Mouse (Mus musculus) intestine, postnatal 0 days (tissue): ENCODE measurements around the gene Skint6. TPM values are rescaled to one million over a fixed set of nuclear protein-coding genes. Genes with fewer than 3 reads are reported as not detected.
A peak's percentile ranks its signal among the peaks of the same experiment; 100 is the strongest.
"Not testable (repeated sequence)": the region's sequence is repeated elsewhere in the genome, so short reads cannot be mapped to it uniquely, and the experiment has no call there.

Source experiments
- ATAC-seq: fragments of 200-750 bp; cut with Nextera tagmentation; 2 replicates; pipeline ENCODE4 v1.8.0; 2017; ENCODE audit warnings: mild to moderate bottlenecking, moderate TSS enrichment, moderate library complexity
- H3K27ac ChIP-seq: fragments of 300-500 bp; sonication (generic); 2 replicates; pipeline ENCODE4 v1.5.1; 2014; ENCODE audit warnings: mild to moderate bottlenecking, low read depth, low read length, moderate library complexity
- H3K27me3 ChIP-seq: fragments of 300-500 bp; sonication (generic); replicated peaks from 2 replicates; pipeline ENCODE4 v1.6.1; 2014; ENCODE audit warnings: low read length, mixed read lengths; ENCODE audit not compliant: control insufficient read depth, insufficient read depth
- H3K36me3 ChIP-seq: fragments of 300-500 bp; sonication (generic); 2 replicates; pipeline ENCODE4 v1.6.1; 2014; ENCODE audit warnings: mild to moderate bottlenecking, moderate library complexity; ENCODE audit not compliant: control insufficient read depth, insufficient read depth
- H3K4me1 ChIP-seq: fragments of 300-500 bp; sonication (generic); replicated peaks from 2 replicates; pipeline ENCODE4 v1.6.1; 2014; ENCODE audit warnings: antibody characterized with exemption, low read length, mixed read lengths; ENCODE audit not compliant: control insufficient read depth, insufficient read depth
- H3K4me2 ChIP-seq: fragments of 300-500 bp; sonication (generic); replicated peaks from 2 replicates; pipeline ENCODE4 v1.6.1; 2014; ENCODE audit warnings: low read depth, mild to moderate bottlenecking, moderate library complexity
- H3K4me3 ChIP-seq: fragments of 300-500 bp; sonication (generic); 2 replicates; pipeline ENCODE4 v1.5.1; 2014; ENCODE audit warnings: low read depth, low read length
- H3K9ac ChIP-seq: fragments of 300-500 bp; sonication (generic); 2 replicates; pipeline ENCODE4 v1.6.1; 2014; ENCODE audit warnings: mild to moderate bottlenecking, low read depth, low read length
- H3K9me3 ChIP-seq: fragments of 300-500 bp; sonication (generic); 2 replicates; pipeline ENCODE4 v1.6.1; 2016; ENCODE audit warnings: mixed run types; ENCODE audit not compliant: control insufficient read depth
- CTCF ChIP-seq: sonication (generic); IDR thresholded peaks from 2 replicates; pipeline ENCODE4 v1.5.1; 2016; ENCODE audit warnings: low read depth, mild to moderate bottlenecking, control low read depth, antibody characterized with exemption, moderate library complexity
- WGBS: fragments of 180-500 bp; shearing (Covaris S2); extraction: QIAGEN DNeasy Blood & Tissue Kit; methylation state at CpG from one replicate; pipeline ENCODE4 v1.1.7; 2014; 5-methylcytosine and 5-hydroxymethylcytosine counted together
- polyA plus RNA-seq: library from polyadenylated mRNA; unstranded; fragments of >200 nt; fragmentation: Nextera tagmentation; extraction: Ambion mirVana; gene quantifications from 2 replicates; pipeline ENCODE4 v1.2.1, GENCODE M21; 2015

Skint6 gene
- not detected in 2 replicates for polyA plus RNA-seq

GRCm38 (mm10) chr4:113286873-113287272 is at the start of gene Skint6:
Gene Skint6, minus strand, starts transcription at chr4:113286973.
- H3K4me2 ChIP-seq, result no peak within 1 kb of the TSS
- no peak within 1 kb of the TSS for H3K27ac ChIP-seq
- H3K9me3 ChIP-seq, result no peaks in the 10 kb centered on the region
- H3K4me1 ChIP-seq, result no peaks in the 10 kb centered on the region
- no peaks in the 10 kb centered on the region for H3K27me3 ChIP-seq
- no peak within 1 kb of the TSS for H3K9ac ChIP-seq
- no peaks in the 10 kb centered on the region for H3K36me3 ChIP-seq
- WGBS, result 30% methylated on average over 2 of the region's 2 CpGs
- H3K4me3 ChIP-seq, result no peak within 1 kb of the TSS
- ATAC-seq, result no peak
- no peak for TF ChIP-seq CTCF

- Histone ChIP-seq H3K9me3 (no peaks in the 10 kb centered on the region), H3K9ac (no peak overlapping the region), H3K4me1 (no peaks in the 10 kb centered on the region), H3K27ac (no peak overlapping the region), H3K4me3 (no peak overlapping the region), H3K36me3 (no peaks in the 10 kb centered on the region), H3K4me2 (no peak overlapping the region), H3K27me3 (no peaks in the 10 kb centered on the region)
- TF ChIP-seq CTCF, result no peak
- 81% methylated on average over 1 of the region's 1 CpGs for WGBS
- ATAC-seq, result no peak
Observed at GRCm38 (mm10) chr4:113320911-113321310, 34.1 kb upstream of the Skint6 start.

- no peak for TF ChIP-seq CTCF
- H3K27ac ChIP-seq, result no peak overlapping the region
- peak; percentile 54; the same call in 1 of the 2 replicates for ATAC-seq
Observed at GRCm38 (mm10) chr4:113301773-113302473, 15.2 kb upstream of the Skint6 start.

GRCm38 (mm10) chr4:113263363-113264060 is 23.3 kb downstream of the Skint6 start:
- Histone ChIP-seq H3K9me3 (no peaks in the 10 kb centered on the region), H3K36me3 (no peaks in the 10 kb centered on the region), H3K4me3 (no peak overlapping the region), H3K4me2 (no peak overlapping the region), H3K27ac (no peak overlapping the region), H3K4me1 (no peaks in the 10 kb centered on the region), H3K9ac (no peak overlapping the region), H3K27me3 (no peaks in the 10 kb centered on the region)
- WGBS, result 40% methylated on average over 1 of the region's 1 CpGs
- peak; percentile 63 for ATAC-seq
- no peak for TF ChIP-seq CTCF

More at GRCm38 (mm10) chr4:113301773-113302473, 15.2 kb upstream of the Skint6 start:
- 34% methylated on average over 3 of the region's 3 CpGs for WGBS
- no peak overlapping the region for H3K9ac ChIP-seq
- H3K4me1 ChIP-seq, result no peaks in the 10 kb centered on the region
- H3K9me3 ChIP-seq, result no peaks in the 10 kb centered on the region
- no peaks in the 10 kb centered on the region for H3K36me3 ChIP-seq
- H3K4me3 ChIP-seq, result no peak overlapping the region
- no peak overlapping the region for H3K4me2 ChIP-seq
- no peaks in the 10 kb centered on the region for H3K27me3 ChIP-seq

DNA sequence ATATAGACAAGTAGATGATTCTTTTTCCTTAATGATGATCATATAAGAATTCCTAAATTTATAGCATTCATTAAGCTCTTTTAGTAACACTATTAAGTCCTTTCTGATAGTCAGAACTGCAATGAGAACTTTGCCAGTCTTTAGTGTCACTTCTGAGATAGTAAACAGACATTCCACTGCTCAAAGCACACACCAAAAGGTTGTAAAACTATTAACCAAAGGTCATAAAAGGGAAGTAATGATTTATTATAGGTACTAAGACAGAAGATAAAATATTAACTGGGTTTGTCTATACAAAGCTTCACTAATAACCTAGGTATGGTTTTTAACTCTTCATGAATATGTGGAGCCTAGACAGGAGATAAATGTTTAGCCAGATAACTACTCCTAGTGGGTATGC is 41.0 kb downstream of the Skint6 start:
- H3K27me3 ChIP-seq, result no peaks in the 10 kb centered on the region
- H3K27ac ChIP-seq, result no peak overlapping the region
- H3K9me3 ChIP-seq, result no peaks in the 10 kb centered on the region
- no peak overlapping the region for H3K4me3 ChIP-seq
- ATAC-seq, result no peak
- no peak overlapping the region for H3K9ac ChIP-seq
- H3K4me2 ChIP-seq, result no peak overlapping the region
- TF ChIP-seq CTCF, result no peak
- H3K4me1 ChIP-seq, result no peaks in the 10 kb centered on the region
- no peaks in the 10 kb centered on the region for H3K36me3 ChIP-seq

DNA sequence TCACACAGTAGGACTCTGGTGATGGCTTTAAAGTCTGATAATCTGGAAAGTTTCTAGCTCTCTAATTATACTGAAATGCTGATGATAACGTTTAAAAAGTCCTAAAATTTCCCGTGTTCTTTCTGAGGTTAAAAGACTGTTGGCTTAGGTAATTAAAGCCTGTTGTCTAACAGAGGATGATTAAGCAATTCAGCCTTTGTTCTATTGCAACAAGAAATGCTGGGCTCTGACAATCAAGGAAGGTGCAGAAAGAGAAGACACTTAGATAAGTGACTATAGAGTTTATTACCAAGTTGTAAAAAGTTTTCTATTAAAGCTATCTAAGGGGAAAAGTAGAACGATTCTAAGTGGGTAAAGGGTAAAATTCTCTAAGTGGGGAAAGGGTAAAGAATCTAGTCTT is 219.2 kb downstream of the Skint6 start:
- Histone ChIP-seq H3K36me3 (no peaks in the 10 kb centered on the region), H3K27ac (no peak overlapping the region), H3K27me3 (no peaks in the 10 kb centered on the region), H3K4me2 (no peak overlapping the region), H3K9me3 (no peaks in the 10 kb centered on the region), H3K4me3 (no peak overlapping the region), H3K4me1 (no peaks in the 10 kb centered on the region), H3K9ac (no peak overlapping the region)
- no peak for ATAC-seq
- no peak for TF ChIP-seq CTCF
- 26% methylated on average over 3 of the region's 3 CpGs for WGBS

DNA sequence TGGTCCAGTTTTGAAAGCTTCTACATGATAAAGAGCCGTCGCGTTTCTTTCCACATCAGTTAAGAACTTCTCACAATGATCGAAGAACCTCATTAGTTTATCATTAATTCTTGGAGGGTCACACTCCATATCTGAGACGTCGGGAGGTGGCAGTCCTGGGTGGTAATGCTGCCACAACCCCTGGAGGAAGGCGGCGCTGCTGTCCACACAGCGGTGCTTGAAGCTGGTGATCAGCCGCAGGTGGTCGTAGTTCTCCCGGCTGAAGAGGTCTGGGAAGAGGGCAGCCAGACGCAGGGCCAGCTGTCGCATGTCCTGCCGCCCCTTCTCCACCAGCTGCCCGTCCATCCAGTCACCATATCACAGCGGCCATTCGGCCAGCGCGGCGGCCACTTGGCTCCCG is 307.6 kb downstream of the Skint6 start:
- H3K9me3 ChIP-seq, H3K36me3 ChIP-seq, H3K4me1 ChIP-seq, ATAC-seq, H3K9ac ChIP-seq, H3K27ac ChIP-seq, H3K4me3 ChIP-seq, H3K27me3 ChIP-seq, H3K4me2 ChIP-seq: not testable (repeated sequence)
- WGBS, result 29% methylated on average over 22 of the region's 22 CpGs
